Mouse (Mus musculus) v-Abl transformed pro-B cells (cell line): ENCODE data around the gene Gsta1.
"Not testable (repeated sequence)": the region's sequence is repeated elsewhere in the genome, so short reads cannot be mapped to it uniquely, and the experiment has no call there.

Experiments
- in situ Hi-C, 2 experiments: fragments of 400-800 bp; cut with MboI; formaldehyde crosslinking; loops; one replicate each; pipeline ENCODE4 v1.15.1; 2025; ENCODE audit not compliant: unreplicated experiment in 2 of 2

The Gsta1 gene

DNA sequence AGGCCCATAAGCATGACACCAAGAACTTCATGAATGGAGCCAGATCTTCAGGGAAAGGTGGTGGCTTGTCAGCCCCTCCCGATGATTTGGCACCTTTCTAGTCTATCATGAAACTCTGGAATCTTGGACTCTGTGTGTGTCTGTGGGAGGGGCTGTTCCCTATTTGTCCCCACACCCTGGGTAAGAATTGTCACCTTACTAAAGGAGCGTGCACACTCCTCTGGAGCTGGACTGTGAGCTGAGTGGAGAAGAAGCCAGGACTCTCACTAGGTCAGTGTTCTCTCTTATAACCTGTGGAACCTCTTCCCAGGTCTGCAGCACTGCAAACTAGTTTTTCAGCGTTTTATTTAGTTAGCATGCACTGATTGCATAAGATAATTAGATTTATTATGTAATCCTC is at the start of gene Gsta1:
TSS of gene Gsta1 (plus strand) at position 196 of the 400 bp plus-strand sequence.
- in situ Hi-C loops, result not testable (repeated sequence)

DNA sequence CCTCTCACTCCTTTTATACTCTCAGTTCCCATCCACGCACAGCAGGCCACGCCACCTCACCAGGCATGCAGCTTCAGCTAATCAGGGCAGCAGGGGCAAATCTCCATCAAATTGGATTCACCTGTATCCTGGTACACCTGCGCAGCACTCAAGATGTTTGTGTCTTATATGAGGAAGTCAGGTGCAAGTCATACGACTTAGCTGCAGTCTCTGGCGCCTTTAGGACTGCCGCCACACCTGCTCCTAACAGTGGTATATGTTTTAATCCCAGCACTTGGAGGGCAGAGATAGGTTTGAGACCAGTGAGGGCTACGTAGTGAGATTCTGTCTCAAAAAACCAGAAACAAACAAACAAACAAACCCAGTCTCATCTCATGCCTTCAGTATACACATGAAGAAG is 48.0 kb upstream of the Gsta1 start, which contains the start of gene Gsta4:
TSS of gene Gsta4 (plus strand) at position 301 of the 400 bp plus-strand sequence.
- in situ Hi-C loops, result loop anchor here in 1 of 2 experiments (25.0 kb wide), 1 partner anchor 370 kb away; no protein-coding TSS in a partner anchor

DNA sequence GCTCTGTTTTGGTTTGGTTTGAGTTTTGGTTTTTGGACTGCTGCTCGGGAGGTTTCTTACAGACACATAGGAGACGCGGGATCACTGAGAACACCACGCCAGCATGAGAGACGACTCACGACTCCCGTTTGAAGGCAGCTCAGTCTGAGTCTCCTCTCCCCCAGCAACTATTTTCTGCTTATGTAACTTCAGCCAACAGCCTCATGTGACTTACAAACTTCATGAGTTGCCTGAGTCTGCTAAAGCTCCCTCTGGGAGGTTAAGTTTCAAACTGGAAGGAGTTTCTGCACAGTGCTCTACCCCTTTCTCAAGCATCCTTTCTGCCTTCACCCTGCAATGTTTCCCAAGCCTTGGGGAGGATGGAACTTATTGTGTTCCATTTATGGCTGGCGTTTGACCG is 44.8 kb upstream of the Gsta1 start:
- in situ Hi-C loops, result loop anchor here in 1 of 2 experiments (25.0 kb wide), 1 partner anchor 373 kb away; no protein-coding TSS in a partner anchor

DNA sequence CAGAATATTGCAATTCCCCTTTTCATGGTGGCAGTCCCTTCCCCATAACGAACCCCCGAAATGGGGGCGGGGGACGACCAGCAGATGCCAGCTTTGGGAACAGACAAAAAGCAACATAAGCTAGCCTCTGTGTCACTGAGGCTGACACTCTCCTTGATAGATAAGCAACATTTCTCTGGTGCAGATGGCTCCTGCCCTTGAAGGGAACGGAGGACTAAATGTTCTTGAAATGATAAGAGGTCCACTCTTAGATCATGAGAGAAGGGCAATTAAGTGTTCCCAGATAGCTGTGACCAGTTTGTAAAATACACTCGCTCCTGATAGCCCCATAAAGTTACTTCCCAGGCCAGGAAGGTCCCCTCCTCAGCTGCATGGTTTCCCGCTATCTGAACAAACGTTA is 41.5 kb upstream of the Gsta1 start:
- in situ Hi-C loops, result loop anchor here in 1 of 2 experiments (25.0 kb wide), 1 partner anchor 377 kb away; no protein-coding TSS in a partner anchor

DNA sequence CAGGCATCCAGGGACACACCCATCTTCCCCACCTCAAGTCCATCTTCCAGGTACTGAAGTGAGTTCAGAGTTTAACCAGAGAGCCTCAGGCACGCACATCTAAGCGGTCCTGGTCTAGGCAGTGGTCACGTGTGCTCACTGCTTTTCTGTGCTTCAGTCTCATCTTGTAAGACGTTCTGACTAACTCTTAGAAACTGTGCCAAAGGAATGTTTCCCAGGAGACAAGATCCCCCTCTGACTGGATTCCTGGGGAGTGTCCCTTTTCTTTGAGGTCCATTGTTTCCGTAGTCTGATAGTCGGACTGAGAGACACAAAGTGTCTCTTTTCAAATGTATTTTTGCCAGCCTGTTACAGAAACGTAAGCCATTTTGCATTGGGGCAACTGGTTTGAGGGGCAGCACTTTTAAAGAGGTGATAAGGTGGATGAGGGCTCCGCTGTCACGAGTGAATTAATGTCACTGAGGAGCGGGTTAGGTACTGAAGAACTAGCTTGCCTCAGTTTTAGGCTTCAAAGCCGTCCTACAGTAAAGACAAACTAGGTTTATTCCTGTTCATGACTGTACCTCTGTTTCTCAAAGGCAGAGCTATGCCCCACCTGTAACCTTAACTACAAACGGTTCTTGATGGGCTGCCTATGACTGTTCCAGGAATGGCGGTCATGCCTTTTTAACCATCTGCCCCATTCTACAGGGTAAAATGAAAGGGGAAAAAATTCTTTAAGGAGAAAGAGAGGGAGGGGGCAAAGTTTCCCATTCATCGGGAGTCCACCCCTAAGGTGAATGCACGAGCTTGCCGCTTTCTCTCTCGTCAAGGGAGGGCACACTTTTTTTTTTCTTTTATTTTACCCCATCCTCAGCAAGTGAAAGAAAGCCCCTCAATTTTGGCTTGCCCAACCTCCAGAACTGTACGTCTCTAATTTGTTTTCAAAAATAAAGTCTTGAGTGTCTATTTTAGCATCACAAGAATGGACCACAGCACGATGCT is 39.5 kb upstream of the Gsta1 start:
- in situ Hi-C loops, result loop anchor here in 1 of 2 experiments (25.0 kb wide), 1 partner anchor 379 kb away; no protein-coding TSS in a partner anchor

DNA sequence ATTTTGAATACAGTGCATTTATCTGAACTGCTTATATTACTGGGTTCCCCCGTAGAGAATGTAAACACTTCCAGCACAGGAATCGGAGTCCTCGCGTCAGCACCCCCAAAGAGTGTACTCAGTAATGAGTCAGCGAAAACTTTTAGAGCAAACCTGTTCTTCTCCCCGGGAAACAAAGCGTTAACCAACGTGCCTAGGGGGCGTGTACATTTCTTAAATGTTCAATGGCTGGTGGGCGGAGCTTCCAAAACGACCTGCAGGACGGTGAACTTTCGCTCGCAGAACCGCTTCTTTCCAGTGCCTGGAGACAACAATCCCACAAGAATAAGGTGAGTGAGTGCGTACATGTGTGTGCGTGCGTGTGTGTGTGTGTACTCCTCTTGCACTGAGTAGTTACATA is 38.7 kb upstream of the Gsta1 start:
- in situ Hi-C loops, result loop anchor here in 1 of 2 experiments (25.0 kb wide), 1 partner anchor 379 kb away; no protein-coding TSS in a partner anchor

DNA sequence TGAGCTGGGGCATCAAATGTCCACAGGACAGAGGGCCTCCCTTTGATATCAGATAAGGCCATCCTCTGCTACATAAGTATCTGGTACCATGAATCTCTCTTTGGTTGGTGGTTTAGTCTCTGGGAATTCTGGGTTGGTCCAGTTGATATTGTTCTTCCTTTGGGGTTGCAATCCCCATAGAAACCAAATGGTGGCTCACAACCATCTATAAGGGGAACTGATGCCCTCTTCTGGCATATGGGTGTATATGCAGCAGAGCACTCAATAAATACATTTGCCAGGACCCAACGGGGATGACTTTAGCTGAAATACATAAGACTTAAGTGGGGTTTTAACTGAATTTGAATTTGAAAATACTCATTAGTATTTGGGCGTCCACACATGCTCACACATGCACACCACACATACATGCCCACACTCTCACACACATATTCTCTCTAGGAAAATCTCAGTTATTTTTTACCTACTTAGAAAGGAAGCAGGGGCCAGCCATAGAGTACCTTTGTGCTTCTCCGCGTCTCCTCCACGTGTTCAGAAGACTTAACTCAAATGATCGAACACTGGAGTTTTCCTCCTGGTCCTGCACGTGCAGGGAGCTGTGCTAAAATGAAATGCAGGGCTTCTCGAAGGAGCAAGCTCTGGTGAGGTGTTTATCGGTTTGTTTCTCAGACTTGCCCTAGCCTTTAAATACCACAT is 36.4 kb upstream of the Gsta1 start:
- in situ Hi-C loops, result loop anchor here in 1 of 2 experiments (25.0 kb wide), 1 partner anchor 382 kb away; no protein-coding TSS in a partner anchor

DNA sequence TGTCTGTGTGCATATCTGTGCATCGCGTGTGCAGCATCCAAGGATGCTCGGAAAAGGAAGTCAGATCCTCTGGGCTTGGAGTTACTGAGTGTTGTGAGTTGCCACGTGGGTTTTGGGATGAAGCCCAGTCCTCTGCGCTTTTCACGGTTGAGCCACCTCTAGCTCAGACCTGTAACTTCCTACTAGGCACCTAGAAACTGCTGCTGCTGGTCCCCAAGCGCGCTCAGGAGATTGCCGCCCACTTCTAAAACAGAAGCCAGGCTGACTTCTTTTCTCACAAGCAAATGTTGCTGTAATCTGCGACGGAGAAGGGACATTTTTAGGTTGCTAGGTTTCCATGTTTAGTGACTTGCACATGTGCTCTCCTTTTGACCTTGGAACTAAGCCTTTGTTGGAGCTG is 35.4 kb upstream of the Gsta1 start:
- in situ Hi-C loops, result loop anchor here (5.0 to 25.0 kb wide), 2 partner anchors 78 to 383 kb away; no protein-coding TSS in a partner anchor

DNA sequence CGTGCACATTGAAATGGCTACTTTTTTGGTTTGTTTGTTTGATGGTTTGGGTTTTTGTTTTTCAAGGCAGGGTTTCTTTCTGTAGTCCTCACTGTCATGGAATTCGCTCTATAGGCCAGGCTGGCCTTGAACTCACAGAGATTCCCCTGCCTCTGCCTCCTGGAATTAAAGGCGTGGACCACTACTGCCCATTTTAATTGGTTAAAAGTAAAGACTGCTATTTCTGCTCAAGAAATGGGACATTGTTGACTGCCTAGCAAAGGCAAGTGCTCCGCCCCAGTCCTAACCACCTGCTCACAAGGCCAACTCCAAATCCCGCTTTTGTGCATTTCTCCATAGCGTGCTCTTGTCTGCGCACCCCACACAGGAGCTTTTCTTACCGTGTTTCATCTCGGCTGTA is 32.7 kb upstream of the Gsta1 start:
- in situ Hi-C loops, result loop anchor here (5.0 to 25.0 kb wide), 2 partner anchors 80 to 386 kb away; no protein-coding TSS in a partner anchor

DNA sequence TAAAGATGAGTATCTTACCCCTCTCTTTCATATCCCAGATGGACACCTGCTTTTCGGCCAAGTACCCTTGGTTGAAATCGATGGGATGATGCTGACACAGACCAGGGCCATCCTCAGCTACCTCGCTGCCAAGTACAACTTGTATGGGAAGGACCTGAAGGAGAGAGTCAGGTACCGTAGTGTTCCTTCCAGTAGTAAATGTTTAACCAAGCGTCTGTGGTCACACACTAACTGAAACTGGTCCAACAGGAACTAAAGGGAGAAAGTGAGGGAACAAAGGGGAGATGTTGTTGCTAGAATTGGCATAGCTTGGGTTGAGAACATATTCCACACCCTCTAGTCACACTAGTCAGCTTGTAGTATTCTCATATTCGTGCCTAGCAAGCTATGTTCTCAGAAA is 26.3 kb upstream of the Gsta1 start:
- in situ Hi-C loops, result no loop called here

DNA sequence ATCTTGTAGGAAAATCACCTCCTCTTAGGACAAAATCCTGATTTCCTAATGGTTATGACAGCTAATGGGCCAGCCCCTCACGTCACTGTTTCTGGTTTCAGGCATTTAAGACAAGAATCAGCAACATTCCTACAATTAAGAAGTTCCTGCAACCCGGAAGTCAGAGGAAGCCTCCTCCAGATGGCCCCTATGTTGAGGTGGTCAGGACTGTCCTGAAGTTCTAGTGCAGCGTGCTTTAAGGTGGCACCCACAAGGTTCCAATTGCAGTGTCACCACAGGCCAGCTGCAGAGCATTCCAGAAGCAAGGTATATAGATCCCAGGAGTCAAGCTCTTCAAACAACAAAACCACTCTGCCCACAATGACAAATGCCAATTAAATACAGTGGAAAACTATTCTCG is 21.5 kb upstream of the Gsta1 start:
- in situ Hi-C loops, result no loop called here

DNA sequence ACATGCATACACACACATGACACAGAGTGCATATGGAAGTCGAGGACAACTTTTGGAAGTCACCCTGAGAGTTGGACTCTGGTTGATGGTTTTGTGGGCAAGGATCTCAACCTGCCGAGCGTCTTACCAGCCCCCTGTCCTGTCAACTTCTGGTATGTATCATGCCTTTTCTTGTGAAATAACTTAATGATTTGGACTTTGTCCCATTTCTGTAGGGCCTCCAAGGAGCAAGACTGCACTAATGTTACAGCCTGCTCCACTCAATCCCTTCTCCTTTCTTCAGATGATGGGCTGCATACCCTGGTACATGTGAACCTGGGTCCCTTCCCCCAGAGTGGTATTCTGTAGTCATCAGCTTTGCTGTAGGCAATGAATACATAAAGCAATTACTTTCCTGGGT is 20.4 kb upstream of the Gsta1 start:
- in situ Hi-C loops, result no loop called here

DNA sequence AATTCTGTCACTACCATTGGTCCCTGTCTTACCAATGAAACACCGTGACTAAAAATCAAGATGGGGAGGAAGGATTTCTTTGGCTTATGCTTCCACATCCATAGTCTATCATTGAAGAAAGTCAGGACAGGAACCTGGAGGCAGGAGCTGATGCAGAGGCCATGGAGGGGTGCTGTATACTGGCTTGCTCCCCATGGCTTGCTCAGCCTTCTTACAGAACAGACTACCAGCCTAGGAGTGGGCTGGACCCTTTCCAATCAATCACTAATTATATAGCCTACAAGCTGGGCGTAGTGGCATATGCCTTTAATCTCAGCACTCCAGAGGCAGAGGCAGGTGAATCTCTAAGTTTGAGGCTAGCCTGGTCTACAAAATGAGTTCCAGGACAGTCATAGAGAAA is 19.6 kb upstream of the Gsta1 start:
- in situ Hi-C loops, result no loop called here

DNA sequence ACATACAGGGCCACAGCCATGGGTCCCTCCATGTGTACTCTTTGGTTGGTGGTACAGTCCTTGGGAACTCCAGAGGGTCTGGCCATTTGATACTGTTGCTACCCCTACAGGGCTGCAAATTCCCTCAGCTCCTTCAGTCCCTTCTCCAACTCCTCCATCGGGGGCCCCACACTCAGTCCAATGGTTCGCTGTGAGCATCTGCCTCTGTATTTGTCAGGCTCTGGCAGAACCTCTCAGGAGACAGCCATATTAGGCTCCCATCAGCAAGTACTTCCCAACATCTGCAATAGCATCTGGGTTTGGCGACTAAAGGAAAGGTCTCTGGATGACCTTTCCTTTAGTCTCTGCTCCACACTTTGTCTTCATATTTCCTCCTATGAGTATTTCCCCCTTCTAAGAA is 18.9 kb upstream of the Gsta1 start:
- in situ Hi-C loops, result no loop called here

DNA sequence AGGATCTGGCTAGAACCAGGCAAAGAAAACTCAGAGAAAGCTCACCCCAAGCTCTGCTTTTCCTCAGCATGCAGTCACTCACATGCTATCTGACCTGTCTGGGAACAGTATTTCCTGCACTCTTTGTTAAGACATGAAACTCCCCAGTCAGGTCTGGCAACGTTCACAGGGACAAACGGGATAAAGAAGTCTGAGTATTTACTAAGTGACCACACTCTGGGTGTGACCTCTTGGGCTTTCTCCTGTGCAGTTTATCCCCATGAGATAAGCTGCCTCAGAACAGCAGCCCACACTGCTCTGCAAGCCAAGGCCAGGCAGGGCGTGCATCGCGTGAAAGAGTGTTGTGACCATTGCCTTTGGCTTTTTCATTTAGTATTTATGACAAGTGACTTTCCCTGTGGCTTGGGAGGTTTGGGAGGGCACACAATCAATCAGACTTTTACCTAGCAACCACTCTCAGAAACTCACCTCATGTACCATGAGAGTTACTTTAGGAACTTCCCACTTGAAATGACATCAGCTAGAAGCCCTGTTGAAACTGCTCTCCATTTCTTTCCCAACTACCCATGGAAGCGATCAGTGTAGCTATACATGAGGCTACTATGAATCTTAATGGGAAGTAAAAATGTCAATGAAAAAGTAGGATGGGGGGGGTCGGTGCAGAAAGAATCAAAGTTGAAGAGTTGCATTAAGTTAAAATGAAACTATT is 18.0 kb upstream of the Gsta1 start:
- in situ Hi-C loops, result no loop called here

DNA sequence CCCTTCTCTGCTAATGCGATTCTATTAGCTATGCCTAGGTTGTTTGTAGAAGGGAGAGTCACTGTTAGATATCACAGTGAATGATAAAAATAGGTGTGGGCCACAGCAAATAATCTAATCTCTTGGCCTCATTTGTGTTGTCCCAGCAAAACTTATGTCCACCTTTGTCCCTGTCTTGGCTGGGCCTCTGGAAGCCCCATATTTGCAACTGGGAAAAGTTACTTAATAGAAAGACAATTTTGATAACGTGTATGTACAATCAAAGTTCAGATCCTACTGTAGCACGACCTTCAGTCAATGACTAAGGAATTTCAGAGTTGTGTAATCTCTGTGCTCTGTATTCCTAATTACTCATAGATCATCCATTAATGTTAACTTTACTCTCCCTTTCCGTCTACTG is 13.4 kb upstream of the Gsta1 start:
- in situ Hi-C loops, result no loop called here

DNA sequence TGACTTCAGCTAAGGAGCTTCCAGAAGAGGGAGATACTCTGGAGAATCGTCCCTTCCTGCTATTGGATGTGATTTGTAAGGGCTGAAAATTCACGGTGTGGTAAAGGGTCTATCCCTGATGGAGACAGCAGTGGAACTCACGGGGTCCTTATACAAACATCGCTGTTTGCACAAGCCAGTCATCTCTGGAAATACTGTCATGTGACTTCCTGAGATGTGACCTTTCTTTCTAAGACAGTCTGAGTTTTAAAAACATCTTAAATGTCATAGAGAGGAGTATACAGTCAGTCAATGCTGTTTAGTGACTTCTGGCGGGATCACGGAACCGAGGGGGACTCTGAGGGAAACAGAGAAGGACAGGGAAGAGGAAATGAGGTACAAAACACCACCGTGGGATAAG is 7.8 kb upstream of the Gsta1 start:
- in situ Hi-C loops, result no loop called here

DNA sequence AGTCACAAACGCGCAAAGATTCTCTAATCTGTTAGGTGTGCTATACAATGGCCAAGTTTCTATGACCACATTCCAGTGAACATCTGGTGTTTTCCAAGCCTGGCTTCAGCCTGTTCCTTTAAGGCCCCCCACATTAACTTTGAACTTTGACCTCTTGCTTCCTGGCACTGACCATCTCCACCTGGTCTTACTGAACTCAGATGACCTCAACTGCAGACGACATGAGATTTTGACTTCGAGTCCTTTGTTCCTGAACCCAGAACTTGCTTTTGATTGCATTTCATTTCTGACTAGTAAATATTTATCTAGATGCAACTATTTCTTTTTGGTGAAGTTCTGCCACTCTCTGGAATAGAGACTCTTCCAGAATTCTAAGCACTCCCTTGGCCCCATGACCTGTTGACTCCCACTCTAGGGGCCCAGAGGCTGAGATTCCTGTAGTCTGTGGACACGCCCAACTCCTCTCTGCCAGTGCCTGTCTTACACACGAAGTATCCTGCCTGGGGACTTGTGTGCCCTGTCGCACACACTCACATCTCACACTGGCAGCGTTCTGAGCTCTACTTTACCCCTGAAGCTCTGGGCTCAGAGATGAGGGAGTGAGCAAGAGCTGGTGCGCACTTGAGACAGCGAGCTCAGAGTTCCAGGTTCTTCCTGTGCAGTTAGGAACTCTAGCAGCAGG is 7.1 kb upstream of the Gsta1 start:
- in situ Hi-C loops, result no loop called here

DNA sequence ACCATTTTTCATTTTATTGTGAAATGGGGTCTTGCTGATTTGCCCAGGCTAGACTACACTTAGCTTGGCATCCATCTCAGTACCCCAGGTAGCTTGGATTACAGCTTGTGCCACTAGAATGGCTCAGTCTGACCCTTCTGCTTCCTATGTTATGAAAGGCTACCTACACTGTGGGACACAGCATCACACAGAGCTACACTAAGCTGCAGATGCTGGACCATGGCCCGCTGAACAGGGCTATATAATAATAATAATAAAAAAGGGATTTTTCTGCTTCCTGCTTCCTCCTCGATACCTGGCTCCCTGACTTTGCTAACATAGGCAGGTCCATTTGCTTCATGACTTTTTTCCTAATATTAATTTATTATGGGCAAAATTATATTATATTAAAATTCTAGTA is 6.0 kb upstream of the Gsta1 start:
- in situ Hi-C loops, result no loop called here

DNA sequence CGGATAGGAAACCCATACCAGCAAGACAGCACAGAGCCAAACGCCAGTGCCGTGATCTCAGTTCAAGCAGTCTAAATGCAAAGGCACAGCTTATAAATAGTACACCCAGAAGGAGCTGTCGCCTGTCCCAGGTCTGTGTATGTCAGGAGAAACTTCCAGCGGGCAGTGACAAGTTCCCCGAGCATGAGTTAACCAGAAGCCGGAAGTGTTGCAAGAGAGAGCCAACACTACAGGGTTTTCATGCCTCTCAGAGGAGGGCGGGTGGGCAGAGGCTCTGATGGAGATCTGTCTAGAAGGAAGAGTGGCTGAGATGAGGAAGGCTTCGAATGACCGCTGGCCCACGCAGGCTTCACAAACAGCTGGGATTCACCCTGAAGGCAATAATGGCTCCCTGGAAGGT is 5.2 kb upstream of the Gsta1 start:
- in situ Hi-C loops, result no loop called here
